Mouse (Mus musculus): ENCODE results near the gene Colq. TPM values are rescaled to one million over a fixed set of nuclear protein-coding genes. Genes with fewer than 3 reads are reported as not detected.
A peak's percentile ranks its signal among the peaks of the same experiment; 100 is the strongest.

Colq gene
- polyA plus RNA-seq, 1 experiment from 2014 or later = 1.9 TPM

GRCm38 (mm10) chr14:31572561-31573175, 18.5 kb downstream of the Colq start:
- Histone ChIP-seq H3K9me3 (no peaks in the 10 kb centered on the region), H3K36me3 (no peaks in the 10 kb centered on the region), H3K27me3 (0 out of 2 replicates have a peak, but pooled peaks cover 4% of the 10 kb centered on the region), H3K27ac (no peak overlapping the region), H3K4me2 (no peak overlapping the region), H3K4me3 (no peak overlapping the region), H3K9ac (no peak overlapping the region), H3K4me1 (peaks cover 19% of the 10 kb centered on the region; the same call in 1 of the 2 replicates)
- no peak for ATAC-seq (ENCODE audit: borderline replicate concordance, extremely low read depth, low FRiP score, low TSS enrichment)
- 38% methylated on average over 9 of the region's 9 CpGs for WGBS

- Histone ChIP-seq H3K36me3 (no peaks in the 10 kb centered on the region), H3K4me2 (no peak overlapping the region), H3K9me3 (no peaks in the 10 kb centered on the region), H3K27ac (no peak overlapping the region), H3K4me1 (peaks cover 19% of the 10 kb centered on the region; the same call in 1 of the 2 replicates), H3K4me3 (no peak overlapping the region), H3K27me3 (0 out of 2 replicates have a peak, but pooled peaks cover 4% of the 10 kb centered on the region), H3K9ac (no peak overlapping the region)
- ATAC-seq (ENCODE audit: borderline replicate concordance, extremely low read depth, low FRiP score, low TSS enrichment) = no peak
- WGBS = 88% methylated on average over 5 of the region's 5 CpGs
These were observed 19.7 kb downstream of the Colq start for GRCm38 (mm10) chr14:31571419-31571818.

- Histone ChIP-seq H3K4me1 (peaks cover 22% of the 10 kb centered on the region), H3K36me3 (no peaks in the 10 kb centered on the region), H3K4me2 (no peak overlapping the region), H3K27ac (no peak overlapping the region), H3K9ac (no peak overlapping the region), H3K9me3 (no peaks in the 10 kb centered on the region), H3K4me3 (no peak overlapping the region), H3K27me3 (0 out of 2 replicates have a peak, but pooled peaks cover 4% of the 10 kb centered on the region)
- 49% methylated on average over 6 of the region's 6 CpGs for WGBS
- no peak for ATAC-seq (ENCODE audit: borderline replicate concordance, extremely low read depth, low FRiP score, low TSS enrichment)
These were observed 20.8 kb downstream of the Colq start for GRCm38 (mm10) chr14:31570131-31570951.

GRCm38 (mm10) chr14:31569151-31569631, 22.0 kb downstream of the Colq start:
- peaks cover 34% of the 10 kb centered on the region for H3K4me1 ChIP-seq
- no peak overlapping the region for H3K9ac ChIP-seq
- no peaks in the 10 kb centered on the region for H3K36me3 ChIP-seq
- no peak overlapping the region for H3K4me3 ChIP-seq
- no peak overlapping the region for H3K4me2 ChIP-seq
- H3K27ac ChIP-seq = no peak overlapping the region
- H3K27me3 ChIP-seq = 0 out of 2 replicates have a peak, but pooled peaks cover 4% of the 10 kb centered on the region
- H3K9me3 ChIP-seq = no peaks in the 10 kb centered on the region
- no peak for ATAC-seq (ENCODE audit: borderline replicate concordance, extremely low read depth, low FRiP score, low TSS enrichment)
- 44% methylated on average over 7 of the region's 7 CpGs for WGBS

- no peak for ATAC-seq (ENCODE audit: borderline replicate concordance, extremely low read depth, low FRiP score, low TSS enrichment)
- WGBS = 36% methylated on average over 9 of the region's 9 CpGs
- peaks cover 32% of the 10 kb centered on the region for H3K4me1 ChIP-seq
- H3K4me2 ChIP-seq = no peak overlapping the region
- H3K27me3 ChIP-seq = no peaks in the 10 kb centered on the region
- H3K36me3 ChIP-seq = no peaks in the 10 kb centered on the region
- H3K9ac ChIP-seq = no peak overlapping the region
- H3K4me3 ChIP-seq = no peak overlapping the region
- H3K27ac ChIP-seq = no peak overlapping the region
- H3K9me3 ChIP-seq = no peaks in the 10 kb centered on the region
These were observed 25.5 kb downstream of the Colq start for GRCm38 (mm10) chr14:31565478-31566212.

GRCm38 (mm10) chr14:31564452-31565179, 26.5 kb downstream of the Colq start:
- Histone ChIP-seq H3K9me3 (no peaks in the 10 kb centered on the region), H3K9ac (no peak overlapping the region), H3K27ac (peak overlapping the region; percentile 25; the same call in 1 of the 2 replicates), H3K27me3 (no peaks in the 10 kb centered on the region), H3K4me2 (no peak overlapping the region), H3K4me3 (no peak overlapping the region), H3K36me3 (no peaks in the 10 kb centered on the region), H3K4me1 (peaks cover 35% of the 10 kb centered on the region)
- WGBS = 9% methylated on average over 6 of the region's 6 CpGs
- ATAC-seq (ENCODE audit: borderline replicate concordance, extremely low read depth, low FRiP score, low TSS enrichment) = peak; percentile 89

- Histone ChIP-seq H3K36me3 (no peaks in the 10 kb centered on the region), H3K4me2 (no peak overlapping the region), H3K4me3 (no peak overlapping the region), H3K27me3 (0 out of 2 replicates have a peak, but pooled peaks cover 2% of the 10 kb centered on the region), H3K4me1 (peaks cover 35% of the 10 kb centered on the region), H3K27ac (0 out of 2 replicates have a peak overlapping the region, but pooled peaks have one; percentile 17), H3K9me3 (no peaks in the 10 kb centered on the region), H3K9ac (no peak overlapping the region)
- ATAC-seq (ENCODE audit: borderline replicate concordance, extremely low read depth, low FRiP score, low TSS enrichment) = peak; percentile 43; the same call in 1 of the 2 replicates
- 13% methylated on average over 5 of the region's 5 CpGs for WGBS
These were observed 30.3 kb downstream of the Colq start for GRCm38 (mm10) chr14:31560886-31561285.

GRCm38 (mm10) chr14:31559216-31559615, 31.9 kb downstream of the Colq start:
- no peak overlapping the region for H3K9ac ChIP-seq
- H3K36me3 ChIP-seq = no peaks in the 10 kb centered on the region
- H3K4me2 ChIP-seq = no peak overlapping the region
- H3K27me3 ChIP-seq = 0 out of 2 replicates have a peak, but pooled peaks cover 2% of the 10 kb centered on the region
- H3K4me3 ChIP-seq = no peak overlapping the region
- H3K9me3 ChIP-seq = no peaks in the 10 kb centered on the region
- WGBS = 32% methylated on average over 5 of the region's 5 CpGs
- peak; percentile 39; the same call in 1 of the 2 replicates for ATAC-seq (ENCODE audit: borderline replicate concordance, extremely low read depth, low FRiP score, low TSS enrichment)
- no peak overlapping the region for H3K27ac ChIP-seq
- peaks cover 21% of the 10 kb centered on the region for H3K4me1 ChIP-seq

- WGBS = 62% methylated on average over 9 of the region's 9 CpGs
- ATAC-seq (ENCODE audit: borderline replicate concordance, extremely low read depth, low FRiP score, low TSS enrichment) = no peak
- no peak overlapping the region for H3K4me2 ChIP-seq
- no peak overlapping the region for H3K9ac ChIP-seq
- no peak overlapping the region for H3K4me3 ChIP-seq
- peaks cover 18% of the 10 kb centered on the region for H3K4me1 ChIP-seq
- H3K9me3 ChIP-seq = no peaks in the 10 kb centered on the region
- H3K36me3 ChIP-seq = no peaks in the 10 kb centered on the region
- H3K27me3 ChIP-seq = 0 out of 2 replicates have a peak, but pooled peaks cover 2% of the 10 kb centered on the region
- no peak overlapping the region for H3K27ac ChIP-seq
These were observed 33.4 kb downstream of the Colq start for GRCm38 (mm10) chr14:31557784-31558183.

- no peaks in the 10 kb centered on the region for H3K9me3 ChIP-seq
- H3K27me3 ChIP-seq = 0 out of 2 replicates have a peak, but pooled peaks cover 2% of the 10 kb centered on the region
- peaks cover 18% of the 10 kb centered on the region for H3K4me1 ChIP-seq
- H3K36me3 ChIP-seq = no peaks in the 10 kb centered on the region
- no peak overlapping the region for H3K4me3 ChIP-seq
- no peak overlapping the region for H3K4me2 ChIP-seq
- no peak overlapping the region for H3K27ac ChIP-seq
- ATAC-seq (ENCODE audit: borderline replicate concordance, extremely low read depth, low FRiP score, low TSS enrichment) = no peak
- 70% methylated on average over 8 of the region's 8 CpGs for WGBS
- no peak overlapping the region for H3K9ac ChIP-seq
These were observed 33.9 kb downstream of the Colq start for GRCm38 (mm10) chr14:31557273-31557672.

Measured in lung, embryonic 15.5 days (tissue).